Mouse (Mus musculus): ENCODE data around the gene Trim47. TPM values are rescaled to one million over a fixed set of nuclear protein-coding genes. Genes with fewer than 3 reads are reported as not detected.

Trim47 gene
- polyA plus RNA-seq, 1 experiment from 2014 or later, result 5.3 TPM

DNA sequence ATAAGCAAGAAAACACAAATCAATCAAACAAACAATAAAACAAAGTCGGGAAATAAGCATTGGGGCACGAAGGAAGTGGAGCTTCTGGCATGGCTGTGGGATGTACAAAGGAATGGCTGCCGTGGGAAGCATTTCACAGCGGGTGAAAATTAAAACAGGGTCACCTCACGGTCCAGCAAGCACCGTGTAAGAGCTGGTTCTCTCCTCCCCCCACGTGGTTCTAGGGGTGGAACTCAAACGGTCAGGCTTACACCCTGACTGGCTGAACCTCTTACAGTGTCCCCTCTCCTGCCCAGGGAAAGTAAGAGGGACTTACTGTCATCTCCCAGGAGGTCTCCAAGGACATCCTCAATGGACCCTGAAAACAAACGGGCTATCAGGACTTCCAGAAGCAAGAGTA, 36.0 kb upstream of the Trim47 start:
- no peak overlapping the region for H3K9ac ChIP-seq (replicated peaks; ENCODE audit: low read length)
- peaks cover 69% of the 10 kb centered on the region for H3K36me3 ChIP-seq (ENCODE audit: control insufficient read depth, insufficient read depth, low read length)
- no peaks in the 10 kb centered on the region for H3K9me3 ChIP-seq (ENCODE audit: control insufficient read depth, low read length)
- no peak overlapping the region for H3K4me2 ChIP-seq (ENCODE audit: low read length)
- ATAC-seq (ENCODE audit: low FRiP score, low TSS enrichment) (no peak), DNase-seq (no peak)
- peaks cover 13% of the 10 kb centered on the region for H3K4me1 ChIP-seq (ENCODE audit: control insufficient read depth, insufficient read depth, low read length)
- 21% methylated on average over 9 of the region's 9 CpGs for WGBS
- H3K4me3 ChIP-seq (replicated peaks; ENCODE audit: low read depth, low read length), result no peak overlapping the region
- H3K27me3 ChIP-seq (ENCODE audit: control insufficient read depth, insufficient read depth, low read length), result no peaks in the 10 kb centered on the region
- no peak overlapping the region for H3K27ac ChIP-seq (replicated peaks; ENCODE audit: low read depth, low read length)

DNA sequence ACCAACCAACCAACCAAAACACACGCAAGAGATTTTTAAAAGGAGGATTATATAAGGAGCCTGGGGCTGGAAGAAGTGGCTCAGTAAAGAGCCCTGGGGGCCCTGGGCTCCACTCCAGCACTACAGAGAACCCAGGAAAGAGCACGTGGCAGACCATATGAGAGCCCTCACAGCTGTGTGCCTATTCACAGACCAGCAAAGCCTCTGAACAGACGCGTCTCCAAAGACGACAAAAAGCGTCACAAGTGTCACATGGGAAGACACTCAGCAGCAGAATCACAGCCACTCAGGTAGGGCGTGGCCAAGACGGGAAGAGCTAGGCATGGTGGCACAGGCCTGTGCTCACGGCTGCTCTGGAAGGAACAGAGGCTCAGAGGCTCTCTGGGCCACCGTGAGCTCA, 35.1 kb upstream of the Trim47 start:
- WGBS, result 70% methylated on average over 10 of the region's 10 CpGs
- no peaks in the 10 kb centered on the region for H3K9me3 ChIP-seq (ENCODE audit: control insufficient read depth, low read length)
- H3K27ac ChIP-seq (replicated peaks; ENCODE audit: low read depth, low read length), result no peak overlapping the region
- peaks cover 12% of the 10 kb centered on the region for H3K4me1 ChIP-seq (ENCODE audit: control insufficient read depth, insufficient read depth, low read length)
- no peak overlapping the region for H3K9ac ChIP-seq (replicated peaks; ENCODE audit: low read length)
- DNase-seq (no peak), ATAC-seq (ENCODE audit: low FRiP score, low TSS enrichment) (no peak)
- H3K4me3 ChIP-seq (replicated peaks; ENCODE audit: low read depth, low read length), result no peak overlapping the region
- peaks cover 77% of the 10 kb centered on the region for H3K36me3 ChIP-seq (ENCODE audit: control insufficient read depth, insufficient read depth, low read length)
- H3K27me3 ChIP-seq (ENCODE audit: control insufficient read depth, insufficient read depth, low read length), result no peaks in the 10 kb centered on the region
- H3K4me2 ChIP-seq (ENCODE audit: low read length), result no peak overlapping the region

DNA sequence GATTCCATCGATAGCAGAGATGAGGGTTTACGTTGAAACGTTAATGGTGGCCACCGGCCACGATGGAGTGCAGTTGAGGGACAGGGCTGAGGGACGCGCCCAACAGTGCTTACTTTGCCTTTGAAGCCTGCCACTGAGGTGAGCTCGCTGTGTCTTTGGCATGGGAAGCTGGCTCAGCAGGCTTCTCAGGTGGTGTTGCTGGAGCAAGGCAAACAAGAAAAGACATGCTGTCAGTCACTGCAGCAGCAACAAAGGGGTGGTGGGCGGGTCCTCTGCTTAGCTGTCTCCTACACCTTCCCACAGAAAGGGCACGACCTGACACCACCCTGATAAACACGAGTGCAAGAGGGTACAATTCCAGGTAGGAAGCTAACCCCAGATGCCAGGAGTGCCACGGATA, 34.3 kb upstream of the Trim47 start:
- Histone ChIP-seq H3K36me3 (ENCODE audit: control insufficient read depth, insufficient read depth, low read length) (peaks cover 85% of the 10 kb centered on the region), H3K27me3 (ENCODE audit: control insufficient read depth, insufficient read depth, low read length) (no peaks in the 10 kb centered on the region), H3K9ac (replicated peaks; ENCODE audit: low read length) (no peak overlapping the region), H3K4me2 (ENCODE audit: low read length) (no peak overlapping the region), H3K9me3 (ENCODE audit: control insufficient read depth, low read length) (no peaks in the 10 kb centered on the region), H3K4me1 (ENCODE audit: control insufficient read depth, insufficient read depth, low read length) (peaks cover 4% of the 10 kb centered on the region; the same call in 1 of the 2 replicates), H3K27ac (replicated peaks; ENCODE audit: low read depth, low read length) (no peak overlapping the region), H3K4me3 (replicated peaks; ENCODE audit: low read depth, low read length) (no peak overlapping the region)
- ATAC-seq (ENCODE audit: low FRiP score, low TSS enrichment), result no peak
- no peak for DNase-seq
- WGBS, result 78% methylated on average over 12 of the region's 12 CpGs

DNA sequence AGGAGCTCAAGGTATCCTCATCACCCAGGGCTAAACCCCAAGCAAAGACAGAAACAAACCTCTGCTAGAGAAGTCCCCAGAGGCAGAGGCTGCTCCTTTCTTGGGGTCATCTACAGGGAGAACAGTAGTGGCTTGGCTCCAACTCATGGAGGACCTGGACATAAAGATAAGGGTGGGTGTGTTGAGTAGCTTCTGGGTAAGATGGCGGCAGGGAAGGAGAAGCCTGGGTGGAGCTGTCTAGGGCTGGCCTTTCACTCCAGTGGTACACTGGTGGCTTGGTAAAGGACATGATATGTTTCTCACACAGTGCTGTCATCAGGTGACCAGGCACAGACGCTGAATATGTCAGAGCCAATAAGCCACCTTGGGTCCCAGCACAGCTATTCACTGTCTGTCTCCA, 23.9 kb upstream of the Trim47 start:
- no peak overlapping the region for H3K4me2 ChIP-seq (ENCODE audit: low read length)
- WGBS, result 96% methylated on average over 2 of the region's 2 CpGs
- H3K9me3 ChIP-seq (ENCODE audit: control insufficient read depth, low read length), result no peaks in the 10 kb centered on the region
- H3K9ac ChIP-seq (replicated peaks; ENCODE audit: low read length), result no peak overlapping the region
- no peak overlapping the region for H3K27ac ChIP-seq (replicated peaks; ENCODE audit: low read depth, low read length)
- peaks cover 100% of the 10 kb centered on the region for H3K36me3 ChIP-seq (ENCODE audit: control insufficient read depth, insufficient read depth, low read length)
- DNase-seq (no peak), ATAC-seq (ENCODE audit: low FRiP score, low TSS enrichment) (no peak)
- no peaks in the 10 kb centered on the region for H3K4me1 ChIP-seq (ENCODE audit: control insufficient read depth, insufficient read depth, low read length)
- H3K4me3 ChIP-seq (replicated peaks; ENCODE audit: low read depth, low read length), result no peak overlapping the region
- H3K27me3 ChIP-seq (ENCODE audit: control insufficient read depth, insufficient read depth, low read length), result no peaks in the 10 kb centered on the region

DNA sequence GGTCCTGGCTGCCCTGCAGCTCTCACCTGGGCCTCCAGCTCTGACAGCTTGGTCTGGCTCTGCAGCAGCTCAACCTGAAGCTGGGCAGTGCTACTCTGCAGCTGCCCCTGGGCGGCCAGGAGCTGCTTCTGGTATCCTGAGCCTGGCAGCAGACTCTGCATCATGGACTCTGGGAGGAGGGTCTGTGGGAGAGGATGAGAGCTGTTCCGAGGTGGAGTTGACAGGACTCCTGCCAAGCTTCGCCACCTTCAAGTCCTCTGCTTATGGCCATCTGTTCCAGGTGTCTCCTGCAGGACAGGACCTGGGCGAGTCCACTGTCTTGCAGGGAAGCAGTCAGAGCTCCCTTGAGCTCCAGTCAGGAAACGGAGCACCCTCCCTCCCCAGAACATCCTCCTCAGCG, 22.3 kb upstream of the Trim47 start:
- ATAC-seq (ENCODE audit: low FRiP score, low TSS enrichment) (no peak), DNase-seq (no peak)
- no peak overlapping the region for H3K4me3 ChIP-seq (replicated peaks; ENCODE audit: low read depth, low read length)
- no peaks in the 10 kb centered on the region for H3K9me3 ChIP-seq (ENCODE audit: control insufficient read depth, low read length)
- H3K4me1 ChIP-seq (ENCODE audit: control insufficient read depth, insufficient read depth, low read length), result no peaks in the 10 kb centered on the region
- WGBS, result 87% methylated on average over 6 of the region's 6 CpGs
- no peaks in the 10 kb centered on the region for H3K27me3 ChIP-seq (ENCODE audit: control insufficient read depth, insufficient read depth, low read length)
- no peak overlapping the region for H3K9ac ChIP-seq (replicated peaks; ENCODE audit: low read length)
- peaks cover 100% of the 10 kb centered on the region for H3K36me3 ChIP-seq (ENCODE audit: control insufficient read depth, insufficient read depth, low read length)
- no peak overlapping the region for H3K4me2 ChIP-seq (ENCODE audit: low read length)
- no peak overlapping the region for H3K27ac ChIP-seq (replicated peaks; ENCODE audit: low read depth, low read length)

DNA sequence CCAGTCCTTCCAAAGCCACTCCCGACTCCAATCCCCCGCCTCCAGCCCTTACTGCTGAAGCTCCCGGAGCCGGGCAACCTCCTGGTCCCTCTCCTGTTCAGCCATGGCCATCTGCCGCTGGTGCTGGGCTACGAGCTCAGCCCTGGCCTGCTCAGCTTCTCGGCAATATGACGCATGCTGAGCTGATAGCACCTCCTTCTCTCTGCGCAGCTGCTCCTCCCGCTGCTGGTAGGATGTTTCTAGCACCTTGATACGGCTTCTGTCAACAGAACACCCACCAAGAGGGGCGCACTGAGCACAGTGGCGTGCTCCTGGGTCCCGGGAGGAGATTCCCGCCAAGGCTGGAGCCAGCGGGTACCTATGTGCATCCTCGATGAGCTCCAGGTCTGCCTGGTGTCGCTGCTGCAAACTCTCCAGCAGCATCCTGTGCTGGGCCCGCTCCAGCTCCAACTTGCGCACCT, 21.8 kb upstream of the Trim47 start:
- H3K27ac ChIP-seq (replicated peaks; ENCODE audit: low read depth, low read length), result no peak overlapping the region
- ATAC-seq (ENCODE audit: low FRiP score, low TSS enrichment), result no peak
- DNase-seq, result no peak
- no peaks in the 10 kb centered on the region for H3K27me3 ChIP-seq (ENCODE audit: control insufficient read depth, insufficient read depth, low read length)
- no peak overlapping the region for H3K4me2 ChIP-seq (ENCODE audit: low read length)
- no peaks in the 10 kb centered on the region for H3K9me3 ChIP-seq (ENCODE audit: control insufficient read depth, low read length)
- H3K36me3 ChIP-seq (ENCODE audit: control insufficient read depth, insufficient read depth, low read length), result peaks cover 100% of the 10 kb centered on the region
- no peak overlapping the region for H3K9ac ChIP-seq (replicated peaks; ENCODE audit: low read length)
- 71% methylated on average over 20 of the region's 20 CpGs for WGBS
- no peak overlapping the region for H3K4me3 ChIP-seq (replicated peaks; ENCODE audit: low read depth, low read length)
- no peaks in the 10 kb centered on the region for H3K4me1 ChIP-seq (ENCODE audit: control insufficient read depth, insufficient read depth, low read length)

DNA sequence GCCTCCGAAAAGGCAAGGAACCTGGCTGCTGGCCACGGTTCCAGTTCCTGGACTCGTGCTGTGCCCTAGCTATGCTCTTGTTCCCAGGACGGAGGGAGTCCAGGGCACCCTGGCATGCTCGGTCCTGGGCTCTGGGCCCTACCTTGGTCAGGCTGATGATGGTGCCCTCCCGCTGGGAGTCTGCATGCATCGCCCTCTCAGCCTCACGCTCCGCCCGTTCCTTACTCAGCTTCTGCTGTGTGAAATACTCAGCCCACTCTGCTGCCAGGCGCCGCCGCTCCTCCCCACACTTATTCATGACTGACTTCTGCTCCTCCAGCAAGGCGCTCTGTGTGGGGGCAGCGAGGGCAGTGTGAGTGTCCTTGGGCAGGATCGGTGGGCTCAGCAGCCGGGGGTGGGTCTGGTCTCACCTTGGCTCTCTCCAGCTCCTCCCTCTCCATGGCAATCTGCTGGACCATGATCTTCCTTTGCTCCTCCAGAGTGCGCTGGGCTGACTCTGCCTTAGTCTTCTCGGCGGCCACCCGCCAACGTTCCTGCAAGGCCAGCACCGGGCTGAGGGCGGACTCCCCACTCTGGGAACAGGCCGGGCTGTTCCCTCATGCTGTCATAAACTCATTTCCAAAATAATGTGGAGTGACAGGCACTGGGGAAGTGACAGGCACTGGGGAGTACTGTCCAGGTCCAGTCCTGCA, 19.4 kb upstream of the Trim47 start:
- ATAC-seq (ENCODE audit: low FRiP score, low TSS enrichment), result no peak; the same call in 1 of the 2 replicates
- no peak for DNase-seq
- Histone ChIP-seq H3K4me2 (ENCODE audit: low read length) (no peak overlapping the region), H3K4me3 (replicated peaks; ENCODE audit: low read depth, low read length) (no peak overlapping the region), H3K9ac (replicated peaks; ENCODE audit: low read length) (no peak overlapping the region), H3K27me3 (ENCODE audit: control insufficient read depth, insufficient read depth, low read length) (no peaks in the 10 kb centered on the region), H3K9me3 (ENCODE audit: control insufficient read depth, low read length) (no peaks in the 10 kb centered on the region), H3K4me1 (ENCODE audit: control insufficient read depth, insufficient read depth, low read length) (no peaks in the 10 kb centered on the region), H3K36me3 (ENCODE audit: control insufficient read depth, insufficient read depth, low read length) (peaks cover 100% of the 10 kb centered on the region), H3K27ac (replicated peaks; ENCODE audit: low read depth, low read length) (no peak overlapping the region)
- WGBS, result 73% methylated on average over 25 of the region's 25 CpGs

DNA sequence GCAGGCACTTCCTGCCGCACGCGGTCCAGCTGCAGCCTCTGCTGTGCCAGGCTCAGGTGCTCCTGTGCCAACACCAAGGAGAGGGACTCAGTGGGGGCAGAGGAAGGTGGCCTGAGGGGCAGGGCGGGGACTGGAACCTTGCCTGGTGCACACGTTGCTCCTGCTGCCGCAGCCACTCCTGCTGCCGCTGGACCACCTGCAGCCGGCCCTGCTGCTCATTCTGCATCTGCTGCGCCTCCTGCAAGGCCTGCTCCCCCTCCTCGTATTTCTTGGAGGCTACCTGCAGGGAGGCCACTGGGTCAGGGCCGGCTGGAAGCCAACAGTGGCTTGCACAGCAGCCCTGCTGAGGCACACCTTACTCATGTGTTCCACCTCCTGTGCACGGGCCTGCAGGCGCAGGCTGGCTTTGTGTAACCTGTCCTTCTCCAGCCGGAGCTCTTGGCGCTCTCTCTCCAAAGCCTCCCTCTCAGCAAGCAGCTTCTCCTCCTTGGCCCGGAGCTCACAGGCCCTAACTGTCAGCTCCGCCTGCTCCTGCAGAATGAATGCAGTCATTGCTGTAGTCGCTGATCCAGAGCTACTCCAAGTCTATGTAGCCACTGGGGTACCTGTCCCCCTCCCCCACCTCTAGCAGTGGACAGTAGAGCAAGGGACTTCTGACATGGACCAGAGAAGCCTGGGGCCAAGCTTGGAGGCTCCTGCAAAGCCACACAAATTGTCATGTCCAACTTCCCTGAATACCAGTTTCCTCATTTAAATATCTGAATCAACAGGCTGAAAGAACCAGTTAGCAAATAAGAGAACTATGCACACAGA, 18.7 kb upstream of the Trim47 start:
- H3K27ac ChIP-seq (replicated peaks; ENCODE audit: low read depth, low read length), result no peak overlapping the region
- ATAC-seq (ENCODE audit: low FRiP score, low TSS enrichment) (no peak), DNase-seq (no peak)
- no peak overlapping the region for H3K4me3 ChIP-seq (replicated peaks; ENCODE audit: low read depth, low read length)
- no peaks in the 10 kb centered on the region for H3K27me3 ChIP-seq (ENCODE audit: control insufficient read depth, insufficient read depth, low read length)
- 62% methylated on average over 18 of the region's 18 CpGs for WGBS
- no peaks in the 10 kb centered on the region for H3K4me1 ChIP-seq (ENCODE audit: control insufficient read depth, insufficient read depth, low read length)
- H3K36me3 ChIP-seq (ENCODE audit: control insufficient read depth, insufficient read depth, low read length), result peaks cover 95% of the 10 kb centered on the region
- H3K9ac ChIP-seq (replicated peaks; ENCODE audit: low read length), result no peak overlapping the region
- no peaks in the 10 kb centered on the region for H3K9me3 ChIP-seq (ENCODE audit: control insufficient read depth, low read length)
- H3K4me2 ChIP-seq (ENCODE audit: low read length), result no peak overlapping the region

DNA sequence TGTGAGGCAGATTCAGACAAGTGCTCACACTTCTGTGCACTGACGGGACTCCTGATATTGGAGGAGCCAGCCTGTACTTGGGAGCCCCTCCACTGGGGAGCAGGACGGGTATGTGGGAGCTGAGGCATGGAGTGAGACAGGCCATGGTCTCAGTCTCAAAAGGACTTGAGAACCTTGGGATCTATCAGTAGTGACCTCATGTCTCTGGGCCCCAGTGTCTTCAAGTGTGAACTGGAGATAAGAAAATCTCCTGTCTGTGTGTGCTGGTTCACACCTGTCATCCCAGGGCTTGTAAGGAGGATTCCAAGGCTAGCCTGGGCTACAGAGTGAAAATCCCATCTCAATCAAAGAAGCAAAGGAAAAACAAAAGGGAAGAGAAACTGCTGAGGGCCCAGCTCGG, 16.5 kb upstream of the Trim47 start:
- WGBS, result 93% methylated on average over 3 of the region's 3 CpGs
- H3K9ac ChIP-seq (replicated peaks; ENCODE audit: low read length), result no peak overlapping the region
- H3K36me3 ChIP-seq (ENCODE audit: control insufficient read depth, insufficient read depth, low read length), result peaks cover 73% of the 10 kb centered on the region
- H3K9me3 ChIP-seq (ENCODE audit: control insufficient read depth, low read length), result no peaks in the 10 kb centered on the region
- H3K4me2 ChIP-seq (ENCODE audit: low read length), result no peak overlapping the region
- no peaks in the 10 kb centered on the region for H3K27me3 ChIP-seq (ENCODE audit: control insufficient read depth, insufficient read depth, low read length)
- DNase-seq, result no peak
- no peaks in the 10 kb centered on the region for H3K4me1 ChIP-seq (ENCODE audit: control insufficient read depth, insufficient read depth, low read length)
- ATAC-seq (ENCODE audit: low FRiP score, low TSS enrichment), result no peak
- H3K4me3 ChIP-seq (replicated peaks; ENCODE audit: low read depth, low read length), result no peak overlapping the region
- no peak overlapping the region for H3K27ac ChIP-seq (replicated peaks; ENCODE audit: low read depth, low read length)
